Mouse (Mus musculus) small intestine, adult 2 months (tissue): ENCODE measurements around the gene Arid5b.

Source experiments
- CTCF ChIP-seq: fragments of 200-500 bp; IDR thresholded peaks from 2 replicates; pipeline ENCODE4 v1.5.1; 2012; ENCODE audit warnings: low read depth, mild to moderate bottlenecking, control low read depth, inconsistent platforms, low read length, moderate library complexity, mixed read lengths; ENCODE audit not compliant: insufficient replicate concordance, insufficient read length; ENCODE audit errors: extremely low read depth
- POLR2A ChIP-seq: fragments of 200-500 bp; IDR thresholded peaks from 2 replicates; pipeline ENCODE4 v1.6.1; 2012; ENCODE audit warnings: low read depth, mild to moderate bottlenecking, control low read depth, inconsistent platforms, low read length, moderate library complexity

- no peak for TF ChIP-seq POLR2A
- no peak for TF ChIP-seq CTCF
Measured at GRCm38 (mm10) chr10:68189847-68190246, 88.7 kb downstream of the Arid5b start.
